Mouse (Mus musculus): Measurements from ENCODE around the gene Sema4g.

- TF ChIP-seq CTCF (IDR thresholded peaks at IDR 0.05; ENCODE audit: low read depth, low read length), result no peak
- no peak for TF ChIP-seq GATA1 (IDR thresholded peaks at IDR 0.05; ENCODE audit: borderline replicate concordance, low read length)
These were observed 59.9 kb downstream of the Sema4g start for GRCm38 (mm10) chr19:45048644-45049365.

Data from G1E (cell line).